Mouse (Mus musculus): ENCODE measurements at regions not wholly inside any gene's neighbourhood (a gene's known extent, or its start where the extent isn't known, plus 50 kb on each side); places are given as distances from the start of the nearest gene placed in this dataset.

- Histone ChIP-seq H3K36me3 (ENCODE audit: control insufficient read depth, insufficient read depth, low read length) (no peaks in the 10 kb centered on the region), H3K4me2 (replicated peaks; ENCODE audit: low read depth) (no peak overlapping the region), H3K9ac (ENCODE audit: low read length) (no peak overlapping the region), H3K27me3 (ENCODE audit: control insufficient read depth, insufficient read depth, low read length) (no peaks in the 10 kb centered on the region), H3K27ac (replicated peaks) (no peak overlapping the region), H3K4me3 (ENCODE audit: low read depth, low read length) (no peak overlapping the region), H3K4me1 (replicated peaks; ENCODE audit: control insufficient read depth, insufficient read depth) (no peaks in the 10 kb centered on the region), H3K9me3 (ENCODE audit: control insufficient read depth, low read length) (no peaks in the 10 kb centered on the region)
- WGBS: 49% methylated on average over 6 of the region's 6 CpGs
- ATAC-seq (ENCODE audit: low FRiP score, low TSS enrichment): no peak
- TF ChIP-seq EP300 (optimal IDR thresholded peaks at IDR 0.05) (no peak), CTCF (IDR thresholded peaks at IDR 0.05; ENCODE audit: low read depth) (no peak)
- DNase-seq (ENCODE audit: low spot score): no peak
These were observed 630.9 kb upstream of the Lcorl start for GRCm38 (mm10) chr5:46488140-46488942.

DNA sequence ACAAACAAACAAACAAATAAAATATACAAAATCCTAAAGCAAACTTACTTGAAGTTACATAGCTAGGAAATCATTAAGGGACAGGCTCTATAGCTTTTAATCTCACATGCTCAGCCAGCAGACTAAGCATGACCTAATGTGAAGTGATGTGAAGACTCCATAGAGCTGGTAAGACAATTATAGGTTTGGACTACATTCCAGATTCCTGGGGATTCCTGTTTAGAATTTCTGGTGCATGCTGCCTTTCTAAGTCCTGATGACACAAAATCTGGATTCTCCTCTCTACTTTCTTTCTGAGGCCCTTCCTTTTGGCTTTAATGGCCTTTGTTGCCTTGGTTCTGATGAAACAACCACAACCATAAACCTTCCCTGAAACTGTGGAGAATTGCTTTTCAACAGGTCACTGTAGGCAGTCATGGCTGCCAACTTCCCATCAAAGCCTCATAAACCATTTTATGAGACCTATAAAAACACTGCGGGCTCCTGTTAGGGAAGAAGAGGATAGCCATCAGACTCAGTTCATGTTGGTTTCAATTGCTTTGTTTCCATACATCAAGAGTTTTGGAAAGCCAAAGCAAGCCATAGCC lies 629.4 kb upstream of the Lcorl start:
- TF ChIP-seq CTCF (IDR thresholded peaks at IDR 0.05; ENCODE audit: low read depth) (no peak), EP300 (optimal IDR thresholded peaks at IDR 0.05) (no peak)
- WGBS: 68% methylated on average over 1 of the region's 1 CpGs
- Histone ChIP-seq H3K36me3 (ENCODE audit: control insufficient read depth, insufficient read depth, low read length) (no peaks in the 10 kb centered on the region), H3K9me3 (ENCODE audit: control insufficient read depth, low read length) (no peaks in the 10 kb centered on the region), H3K4me3 (ENCODE audit: low read depth, low read length) (no peak overlapping the region), H3K9ac (ENCODE audit: low read length) (no peak overlapping the region), H3K27me3 (ENCODE audit: control insufficient read depth, insufficient read depth, low read length) (no peaks in the 10 kb centered on the region), H3K4me2 (replicated peaks; ENCODE audit: low read depth) (no peak overlapping the region), H3K4me1 (replicated peaks; ENCODE audit: control insufficient read depth, insufficient read depth) (no peaks in the 10 kb centered on the region), H3K27ac (replicated peaks) (no peak overlapping the region)
- ATAC-seq (ENCODE audit: low FRiP score, low TSS enrichment): no peak
- no peak for DNase-seq (ENCODE audit: low spot score)

DNA sequence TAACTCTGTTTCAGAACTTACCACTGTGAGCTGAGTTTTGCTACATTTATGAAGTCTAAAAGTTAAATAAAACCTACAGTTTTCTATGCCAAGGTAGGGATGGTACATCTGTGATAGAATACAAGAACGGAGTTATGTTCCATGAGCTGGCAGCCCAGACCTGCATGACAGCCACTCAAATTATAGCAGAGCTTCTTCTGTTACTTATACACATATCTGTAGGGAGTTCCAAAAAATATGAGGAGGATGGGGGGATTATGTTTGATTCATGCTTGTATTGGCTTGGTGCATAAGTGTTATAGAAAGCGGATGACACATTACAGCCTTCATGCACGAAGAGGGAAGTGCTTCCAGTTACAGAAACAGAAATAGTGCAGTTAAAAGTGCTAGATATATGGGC lies 598.9 kb upstream of the Lcorl start:
- Histone ChIP-seq H3K4me3 (ENCODE audit: low read depth, low read length) (no peak overlapping the region), H3K9ac (ENCODE audit: low read length) (no peak overlapping the region), H3K27me3 (ENCODE audit: control insufficient read depth, insufficient read depth, low read length) (no peaks in the 10 kb centered on the region), H3K9me3 (ENCODE audit: control insufficient read depth, low read length) (no peaks in the 10 kb centered on the region), H3K4me1 (replicated peaks; ENCODE audit: control insufficient read depth, insufficient read depth) (no peaks in the 10 kb centered on the region), H3K4me2 (replicated peaks; ENCODE audit: low read depth) (no peak overlapping the region), H3K36me3 (ENCODE audit: control insufficient read depth, insufficient read depth, low read length) (no peaks in the 10 kb centered on the region), H3K27ac (replicated peaks) (no peak overlapping the region)
- WGBS: 76% methylated on average over 3 of the region's 3 CpGs
- no peak for TF ChIP-seq CTCF (IDR thresholded peaks at IDR 0.05; ENCODE audit: low read depth)
- ATAC-seq (ENCODE audit: low FRiP score, low TSS enrichment): no peak
- no peak for DNase-seq (ENCODE audit: low spot score)

GRCm38 (mm10) chr5:46448274-46448673 lies 590.9 kb upstream of the Lcorl start:
- 60% methylated on average over 4 of the region's 4 CpGs for WGBS
- Histone ChIP-seq H3K4me2 (replicated peaks; ENCODE audit: low read depth) (no peak overlapping the region), H3K27me3 (ENCODE audit: control insufficient read depth, insufficient read depth, low read length) (no peaks in the 10 kb centered on the region), H3K4me1 (replicated peaks; ENCODE audit: control insufficient read depth, insufficient read depth) (no peaks in the 10 kb centered on the region), H3K9ac (ENCODE audit: low read length) (no peak overlapping the region), H3K36me3 (ENCODE audit: control insufficient read depth, insufficient read depth, low read length) (no peaks in the 10 kb centered on the region), H3K9me3 (ENCODE audit: control insufficient read depth, low read length) (no peaks in the 10 kb centered on the region), H3K4me3 (ENCODE audit: low read depth, low read length) (no peak overlapping the region), H3K27ac (replicated peaks) (no peak overlapping the region)
- DNase-seq (ENCODE audit: low spot score): no peak
- no peak for ATAC-seq (ENCODE audit: low FRiP score, low TSS enrichment)
- TF ChIP-seq CTCF (IDR thresholded peaks at IDR 0.05; ENCODE audit: low read depth): no peak
- TF ChIP-seq EP300 (optimal IDR thresholded peaks at IDR 0.05): no peak

GRCm38 (mm10) chr5:46445844-46446243 lies 588.4 kb upstream of the Lcorl start:
- Histone ChIP-seq H3K4me1 (replicated peaks; ENCODE audit: control insufficient read depth, insufficient read depth) (no peaks in the 10 kb centered on the region), H3K36me3 (ENCODE audit: control insufficient read depth, insufficient read depth, low read length) (no peaks in the 10 kb centered on the region), H3K27me3 (ENCODE audit: control insufficient read depth, insufficient read depth, low read length) (no peaks in the 10 kb centered on the region), H3K4me3 (ENCODE audit: low read depth, low read length) (no peak overlapping the region), H3K27ac (replicated peaks) (no peak overlapping the region), H3K9me3 (ENCODE audit: control insufficient read depth, low read length) (no peaks in the 10 kb centered on the region), H3K9ac (ENCODE audit: low read length) (no peak overlapping the region), H3K4me2 (replicated peaks; ENCODE audit: low read depth) (no peak overlapping the region; the same call in 1 of the 2 replicates)
- TF ChIP-seq CTCF (IDR thresholded peaks at IDR 0.05; ENCODE audit: low read depth) (no peak), EP300 (optimal IDR thresholded peaks at IDR 0.05) (no peak)
- WGBS: 28% methylated on average over 3 of the region's 3 CpGs
- ATAC-seq (ENCODE audit: low FRiP score, low TSS enrichment): peak; percentile 84
- DNase-seq (ENCODE audit: low spot score): peak; percentile 31

- TF ChIP-seq EP300 (optimal IDR thresholded peaks at IDR 0.05): no peak
- TF ChIP-seq CTCF (IDR thresholded peaks at IDR 0.05; ENCODE audit: low read depth): no peak
- H3K4me3 ChIP-seq (ENCODE audit: low read depth, low read length): no peak overlapping the region
- no peak overlapping the region for H3K9ac ChIP-seq (ENCODE audit: low read length)
- no peaks in the 10 kb centered on the region for H3K36me3 ChIP-seq (ENCODE audit: control insufficient read depth, insufficient read depth, low read length)
- H3K4me1 ChIP-seq (replicated peaks; ENCODE audit: control insufficient read depth, insufficient read depth): no peaks in the 10 kb centered on the region
- no peak for ATAC-seq (ENCODE audit: low FRiP score, low TSS enrichment)
- 34% methylated on average over 7 of the region's 7 CpGs for WGBS
- no peak for DNase-seq (ENCODE audit: low spot score)
- H3K9me3 ChIP-seq (ENCODE audit: control insufficient read depth, low read length): no peaks in the 10 kb centered on the region
- no peak overlapping the region for H3K27ac ChIP-seq (replicated peaks)
- H3K4me2 ChIP-seq (replicated peaks; ENCODE audit: low read depth): no peak overlapping the region
- H3K27me3 ChIP-seq (ENCODE audit: control insufficient read depth, insufficient read depth, low read length): no peaks in the 10 kb centered on the region
These were observed 587.7 kb upstream of the Lcorl start for GRCm38 (mm10) chr5:46445122-46445521.

Measured in stomach, postnatal 0 days (tissue).